Mouse (Mus musculus) lung, postnatal 0 days (tissue): ENCODE measurements around the gene Hoxc13.

Experiments
- CTCF ChIP-seq: IDR thresholded peaks from 2 replicates; pipeline ENCODE4 v1.5.1; 2016; ENCODE audit warnings: antibody characterized with exemption, mild to moderate bottlenecking
- EP300 ChIP-seq: IDR thresholded peaks from 2 replicates; pipeline ENCODE4 v1.6.1; 2016; ENCODE audit warnings: antibody characterized with exemption, mild to moderate bottlenecking, control low read depth

DNA sequence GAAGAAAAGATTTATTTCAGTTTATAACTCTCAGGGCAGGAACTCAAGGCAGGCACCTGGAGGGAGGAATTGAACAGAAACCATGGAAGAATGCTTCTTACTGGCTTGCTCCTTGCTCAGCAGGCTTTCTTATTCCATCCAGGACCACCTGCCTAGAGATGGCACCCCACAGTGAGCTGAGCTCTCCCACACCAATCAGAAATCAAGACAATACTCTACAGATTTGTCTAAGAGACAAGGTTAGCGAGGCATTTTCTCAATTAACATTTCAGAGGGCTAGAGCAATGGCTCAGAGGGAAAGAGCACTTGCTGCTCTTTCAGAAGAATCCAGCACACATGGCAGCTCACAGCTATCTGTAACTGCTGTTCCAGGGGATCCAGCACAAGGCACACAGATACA, 35.1 kb upstream of the Hoxc13 start:
- TF ChIP-seq CTCF (no peak), EP300 (no peak)
